Mouse (Mus musculus) kidney, adult 9 months (tissue): ENCODE results near the gene Mcm5.

Source experiments
- DNase-seq: peaks from one replicate; pipeline ENCODE4 v3.0.0; 2022

The Mcm5 gene

GRCm38 (mm10) chr8:75109236-75109967 lies at the start of gene Mcm5:
TSS of gene Mcm5 (plus strand) at chr8:75109569.
- peak; percentile 100 for DNase-seq

- DNase-seq: no peak
These were observed 49.3 kb upstream of the Mcm5 start for GRCm38 (mm10) chr8:75060022-75060421.

GRCm38 (mm10) chr8:75060815-75061214 lies 48.6 kb upstream of the Mcm5 start:
- no peak for DNase-seq

GRCm38 (mm10) chr8:75063290-75063689 lies 46.1 kb upstream of the Mcm5 start:
- DNase-seq: no peak

GRCm38 (mm10) chr8:75064790-75065189 lies 44.6 kb upstream of the Mcm5 start:
- DNase-seq: no peak

GRCm38 (mm10) chr8:75067287-75067686 lies 42.1 kb upstream of the Mcm5 start:
- DNase-seq: no peak

GRCm38 (mm10) chr8:75070297-75070696 lies 39.1 kb upstream of the Mcm5 start:
- no peak for DNase-seq

- peak; percentile 92 for DNase-seq
These were observed 37.6 kb upstream of the Mcm5 start for GRCm38 (mm10) chr8:75071627-75072346.

- DNase-seq: no peak
These were observed 34.5 kb upstream of the Mcm5 start for GRCm38 (mm10) chr8:75074876-75075275.

GRCm38 (mm10) chr8:75078215-75078614 lies 31.2 kb upstream of the Mcm5 start:
- DNase-seq: no peak

GRCm38 (mm10) chr8:75078851-75079250 lies 30.5 kb upstream of the Mcm5 start:
- DNase-seq: no peak

- no peak for DNase-seq
These were observed 27.9 kb upstream of the Mcm5 start for GRCm38 (mm10) chr8:75081364-75082040.

- no peak for DNase-seq
These were observed 27.1 kb upstream of the Mcm5 start for GRCm38 (mm10) chr8:75082181-75082805.

- peak; percentile 98 for DNase-seq
These were observed 25.5 kb upstream of the Mcm5 start for GRCm38 (mm10) chr8:75083846-75084245.

GRCm38 (mm10) chr8:75084382-75085064 lies 24.8 kb upstream of the Mcm5 start:
- no peak for DNase-seq

GRCm38 (mm10) chr8:75086002-75086401 lies 23.4 kb upstream of the Mcm5 start:
- no peak for DNase-seq

GRCm38 (mm10) chr8:75087127-75087526 lies 22.2 kb upstream of the Mcm5 start:
- peak; percentile 77 for DNase-seq

- DNase-seq: peak; percentile 97
These were observed 20.1 kb upstream of the Mcm5 start for GRCm38 (mm10) chr8:75088989-75089881.

GRCm38 (mm10) chr8:75090781-75091365 lies 18.5 kb upstream of the Mcm5 start:
- DNase-seq: no peak

GRCm38 (mm10) chr8:75093399-75094156 lies 15.8 kb upstream of the Mcm5 start, which contains the start of gene Hmox1:
TSS of gene Hmox1 (plus strand) at chr8:75093621.
- peak; percentile 95 for DNase-seq
